Mouse (Mus musculus) G1E (cell line): ENCODE results near the gene Ino80b.

Experiments
- CTCF ChIP-seq: IDR thresholded peaks from 2 replicates; pipeline ENCODE4 v1.5.1; 2012; ENCODE audit warnings: low read depth, low read length, inconsistent platforms, mixed read lengths
- GATA1 ChIP-seq: IDR thresholded peaks from 2 replicates; pipeline ENCODE4 v1.6.1; 2012; ENCODE audit warnings: borderline replicate concordance, low read length, inconsistent platforms, mixed read lengths
- GATA2 ChIP-seq: IDR thresholded peaks from 2 replicates; pipeline ENCODE4 v1.6.1; 2012; ENCODE audit warnings: low read depth, low read length, inconsistent platforms, borderline replicate concordance

DNA sequence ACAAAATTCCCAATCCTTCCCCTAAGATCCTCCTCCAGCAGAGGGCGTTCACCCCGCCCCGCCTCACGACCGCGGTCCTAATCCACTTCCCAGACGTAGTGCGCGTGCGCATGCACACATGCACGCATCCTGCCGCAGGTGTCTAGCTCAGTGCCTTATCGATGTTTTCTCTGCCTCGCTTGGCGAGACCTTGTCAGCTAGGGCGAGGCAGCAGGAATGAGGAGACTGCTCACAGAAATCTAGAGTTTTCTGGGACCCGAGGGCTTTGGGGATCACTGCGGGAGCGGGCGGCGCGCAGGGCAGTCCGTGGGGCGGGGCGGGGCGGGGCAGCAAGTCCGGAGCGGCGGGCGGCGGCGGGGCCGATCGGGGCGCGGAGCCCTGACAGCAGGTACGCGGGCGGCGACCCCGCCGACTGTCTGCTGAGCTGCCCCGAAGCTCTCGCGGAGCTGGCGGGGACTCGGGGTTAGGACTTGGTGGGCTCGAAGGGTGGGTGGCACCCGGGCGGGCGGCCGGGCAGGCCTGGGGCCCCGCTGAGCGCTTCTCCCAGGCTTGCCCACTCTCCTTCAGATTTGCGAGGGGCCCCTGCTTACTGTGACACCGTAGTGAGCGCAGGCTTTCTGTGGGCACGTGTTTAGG lies 40.5 kb upstream of the Ino80b start, which contains the start of gene Dctn1:
- TF ChIP-seq GATA1 (no peak), CTCF (peak; percentile 62), GATA2 (no peak)
